Mouse (Mus musculus) olfactory bulb, adult 2 months (tissue): ENCODE measurements around the gene Heca.

Experiments used
- CTCF ChIP-seq: fragments of 200-500 bp; IDR thresholded peaks from 2 replicates; pipeline ENCODE4 v1.5.1; 2012; ENCODE audit warnings: low read depth, mild to moderate bottlenecking, low read length, moderate library complexity; ENCODE audit not compliant: insufficient read depth
- POLR2A ChIP-seq: fragments of 200-500 bp; IDR thresholded peaks from 2 replicates; pipeline ENCODE4 v1.6.1; 2012; ENCODE audit warnings: mild to moderate bottlenecking, low read depth, low read length, moderate library complexity; ENCODE audit not compliant: insufficient read depth

DNA sequence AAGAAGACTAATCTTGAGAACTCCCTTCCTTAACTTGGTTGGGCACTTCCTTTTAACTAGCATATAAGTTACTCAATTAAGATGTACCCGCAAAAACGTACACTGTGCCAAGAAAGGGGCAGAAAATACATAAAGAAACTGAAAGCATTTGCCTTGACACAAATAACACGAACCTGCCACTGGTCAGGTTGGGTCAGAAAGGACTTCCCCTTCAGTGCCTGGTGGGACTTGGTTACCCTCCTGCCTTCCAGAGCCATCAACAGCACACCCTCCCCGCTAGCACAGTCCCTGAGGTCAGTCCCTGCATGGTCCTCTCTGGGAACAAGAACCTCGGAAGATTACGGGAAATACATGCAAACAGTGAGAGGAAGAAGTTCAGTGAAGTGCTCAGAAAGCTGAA lies 41.3 kb upstream of the Heca start:
- TF ChIP-seq CTCF (no peak), POLR2A (no peak)
